Comparison of ENCODE assay signal across 21 mouse cellular contexts in the genomic region with DNA sequence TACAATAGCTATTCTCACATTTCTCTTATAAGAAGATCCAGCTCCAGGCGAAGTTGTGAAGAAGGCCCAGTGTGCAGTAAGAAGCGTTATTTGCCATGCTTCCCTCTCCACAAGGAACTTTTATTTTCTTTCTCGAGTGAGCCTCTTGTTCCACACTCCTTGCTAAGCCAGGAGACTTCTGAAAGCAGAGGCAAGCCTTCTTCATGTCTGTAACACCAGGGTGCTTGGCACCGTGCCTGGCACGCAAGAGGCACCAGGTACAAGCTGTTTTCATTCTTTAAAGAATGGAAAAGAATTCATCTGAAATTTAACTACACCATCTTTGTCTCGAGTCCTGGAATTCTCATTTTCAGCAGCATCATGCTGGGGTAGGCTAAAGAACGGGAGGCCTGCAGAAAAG.
DNase-seq lines count a peak whose midpoint lies in the region; ATAC-seq and TF ChIP-seq lines count a peak whose summit lies in the region.
"Had no signal": no experiment of that assay in that cellular context is flagged by ENCODE, and none has a peak within 500 bp of the region (broad histone marks: within the 10 kb centered on the region; RNA-seq: fewer than 3 reads in every experiment).

No protein-coding gene starts in this region.

- H3K9ac ChIP-seq in forebrain, embryonic 11.5 days (ENCODE audit: low read length), result no peak overlapping the region
- H3K9ac ChIP-seq in forebrain, embryonic 16.5 days (replicated peaks; ENCODE audit: low read depth, low read length), result no peak overlapping the region
- H3K9ac ChIP-seq in limb, embryonic 13.5 days, result no peak overlapping the region
- H3K9ac ChIP-seq in limb, embryonic 14.5 days (ENCODE audit: low read depth, low read length, severe bottlenecking), result no peak overlapping the region
- no peak overlapping the region for H3K9ac ChIP-seq in kidney, embryonic 14.5 days (ENCODE audit: low read depth, low read length)
- H3K9ac ChIP-seq: embryonic facial prominence, embryonic 15.5 days; liver, embryonic 14.5 days had no signal

- peak; percentile 53 for DNase-seq in forebrain, embryonic 11.5 days (ENCODE audit: low spot score)
- DNase-seq in limb, embryonic 10.5 days (ENCODE audit: low spot score), result no peak
- DNase-seq in right cerebral cortex, adult 18-20 months, result peak; percentile 12
- no peak for DNase-seq in right cerebral cortex, postnatal 4 days
- no peak for DNase-seq in limb, embryonic 14.5 days (ENCODE audit: low spot score)
- DNase-seq: adrenal gland, adult 8-10 months; gastrocnemius, postnatal 14 days; kidney, adult 8-10 months; kidney, postnatal 36 days; lung, postnatal 10 days; right cerebral cortex, postnatal 14 days; thymus, postnatal 14 days had no signal

- WGBS in forebrain, embryonic 11.5 days, result 40% methylated on average over 7 of the region's 7 CpGs
- WGBS in forebrain, embryonic 16.5 days, result 16% methylated on average over 7 of the region's 7 CpGs
- WGBS in limb, embryonic 13.5 days, result 56% methylated on average over 7 of the region's 7 CpGs
- 81% methylated on average over 7 of the region's 7 CpGs for WGBS in limb, embryonic 10.5 days
- 49% methylated on average over 7 of the region's 7 CpGs for WGBS in limb, embryonic 14.5 days
- 80% methylated on average over 7 of the region's 7 CpGs for WGBS in kidney, embryonic 14.5 days

- no peak overlapping the region for H3K4me3 ChIP-seq in forebrain, embryonic 11.5 days (ENCODE audit: low read depth, low read length)
- no peak overlapping the region for H3K4me3 ChIP-seq in forebrain, embryonic 16.5 days (replicated peaks; ENCODE audit: low read length)
- H3K4me3 ChIP-seq in limb, embryonic 13.5 days, result no peak overlapping the region
- H3K4me3 ChIP-seq in limb, embryonic 10.5 days, result no peak overlapping the region
- no peak overlapping the region for H3K4me3 ChIP-seq in limb, embryonic 14.5 days (replicated peaks; ENCODE audit: low read length)
- no peak overlapping the region for H3K4me3 ChIP-seq in kidney, embryonic 14.5 days (ENCODE audit: low read length)
- H3K4me3 ChIP-seq: embryonic facial prominence, embryonic 15.5 days; hindbrain, embryonic 10.5 days had no signal

- 0 out of 2 replicates have a peak, but pooled peaks cover 4% of the 10 kb centered on the region for H3K4me1 ChIP-seq in forebrain, embryonic 11.5 days (replicated peaks; ENCODE audit: control insufficient read depth, insufficient read depth, low read length)
- peaks cover 8% of the 10 kb centered on the region for H3K4me1 ChIP-seq in forebrain, embryonic 16.5 days (replicated peaks; ENCODE audit: control insufficient read depth, insufficient read depth, low read length)
- H3K4me1 ChIP-seq in limb, embryonic 13.5 days, result peaks cover 22% of the 10 kb centered on the region
- H3K4me1 ChIP-seq in limb, embryonic 10.5 days, result no peaks in the 10 kb centered on the region
- H3K4me1 ChIP-seq in limb, embryonic 14.5 days (ENCODE audit: control insufficient read depth, insufficient read depth, low read length), result peaks cover 10% of the 10 kb centered on the region
- no peaks in the 10 kb centered on the region for H3K4me1 ChIP-seq in kidney, embryonic 14.5 days (ENCODE audit: control insufficient read depth, insufficient read depth, low read length)
- H3K4me1 ChIP-seq: embryonic facial prominence, embryonic 15.5 days; hindbrain, embryonic 10.5 days had no signal

- TF ChIP-seq POLR2A in limb, embryonic 14.5 days (IDR thresholded peaks at IDR 0.05; ENCODE audit: borderline replicate concordance, extremely low read depth, insufficient read depth, insufficient read length), result no peak

- peak; percentile 64 for ATAC-seq in forebrain, embryonic 11.5 days (replicated peaks; ENCODE audit: low FRiP score)
- ATAC-seq in forebrain, embryonic 16.5 days, result no peak
- 0 out of 2 replicates have a peak, but pooled peaks have one; percentile 54 for ATAC-seq in limb, embryonic 13.5 days (ENCODE audit: low FRiP score, low read depth)
- ATAC-seq in limb, embryonic 14.5 days (ENCODE audit: low FRiP score, low read depth), result 0 out of 2 replicates have a peak, but pooled peaks have one; percentile 30
- ATAC-seq in kidney, embryonic 14.5 days (ENCODE audit: low FRiP score, low TSS enrichment), result no peak
- ATAC-seq: inflammation-experienced regulatory T-cells, adult 6 months had no signal

- no peak overlapping the region for H3K4me2 ChIP-seq in forebrain, embryonic 11.5 days (ENCODE audit: low read depth, low read length, severe bottlenecking)
- H3K4me2 ChIP-seq in forebrain, embryonic 16.5 days (ENCODE audit: low read length), result no peak overlapping the region
- no peak overlapping the region for H3K4me2 ChIP-seq in limb, embryonic 13.5 days (replicated peaks)
- H3K4me2 ChIP-seq in limb, embryonic 14.5 days (replicated peaks; ENCODE audit: low read depth, low read length, severe bottlenecking), result no peak overlapping the region
- H3K4me2 ChIP-seq in kidney, embryonic 14.5 days (replicated peaks; ENCODE audit: low read depth, low read length), result no peak overlapping the region
- H3K4me2 ChIP-seq: embryonic facial prominence, embryonic 15.5 days had no signal

- no peak overlapping the region for H3K27ac ChIP-seq in forebrain, embryonic 11.5 days (ENCODE audit: low read depth, low read length)
- no peak overlapping the region for H3K27ac ChIP-seq in forebrain, embryonic 16.5 days (ENCODE audit: low read length)
- H3K27ac ChIP-seq in limb, embryonic 13.5 days, result no peak overlapping the region
- H3K27ac ChIP-seq in limb, embryonic 10.5 days, result no peak overlapping the region
- no peak overlapping the region for H3K27ac ChIP-seq in limb, embryonic 14.5 days (replicated peaks; ENCODE audit: low read depth, low read length)
- no peak overlapping the region for H3K27ac ChIP-seq in kidney, embryonic 14.5 days (ENCODE audit: low read depth, low read length)
- H3K27ac ChIP-seq: embryonic facial prominence, embryonic 15.5 days; hindbrain, embryonic 10.5 days; liver, embryonic 14.5 days; stomach, postnatal 0 days had no signal

- no peaks in the 10 kb centered on the region for H3K27me3 ChIP-seq in forebrain, embryonic 11.5 days (ENCODE audit: control insufficient read depth, insufficient read depth, low read length)
- no peaks in the 10 kb centered on the region for H3K27me3 ChIP-seq in forebrain, embryonic 16.5 days (replicated peaks; ENCODE audit: control insufficient read depth, insufficient read depth, low read length)
- no peaks in the 10 kb centered on the region for H3K27me3 ChIP-seq in limb, embryonic 13.5 days
- no peaks in the 10 kb centered on the region for H3K27me3 ChIP-seq in limb, embryonic 10.5 days (ENCODE audit: low read depth, poor library complexity, severe bottlenecking)
- no peaks in the 10 kb centered on the region for H3K27me3 ChIP-seq in limb, embryonic 14.5 days (ENCODE audit: control insufficient read depth, insufficient read depth, low read length)
- H3K27me3 ChIP-seq in kidney, embryonic 14.5 days (ENCODE audit: control insufficient read depth, insufficient read depth, low read length), result no peaks in the 10 kb centered on the region
- H3K27me3 ChIP-seq: CH12.LX; embryonic facial prominence, embryonic 15.5 days had no signal

- no peaks in the 10 kb centered on the region for H3K36me3 ChIP-seq in forebrain, embryonic 11.5 days (ENCODE audit: control insufficient read depth, insufficient read depth, low read length)
- no peaks in the 10 kb centered on the region for H3K36me3 ChIP-seq in forebrain, embryonic 16.5 days (ENCODE audit: control insufficient read depth, insufficient read depth)
- H3K36me3 ChIP-seq in limb, embryonic 13.5 days, result no peaks in the 10 kb centered on the region
- H3K36me3 ChIP-seq in limb, embryonic 10.5 days, result no peaks in the 10 kb centered on the region
- H3K36me3 ChIP-seq in limb, embryonic 14.5 days (ENCODE audit: control insufficient read depth, insufficient read depth, low read length), result no peaks in the 10 kb centered on the region
- H3K36me3 ChIP-seq in kidney, embryonic 14.5 days (ENCODE audit: control insufficient read depth, insufficient read depth, low read length), result no peaks in the 10 kb centered on the region
- H3K36me3 ChIP-seq: embryonic facial prominence, embryonic 15.5 days; hindbrain, embryonic 10.5 days had no signal

- no peaks in the 10 kb centered on the region for H3K9me3 ChIP-seq in forebrain, embryonic 11.5 days (ENCODE audit: control insufficient read depth, low read length)
- H3K9me3 ChIP-seq in forebrain, embryonic 16.5 days (ENCODE audit: control insufficient read depth, low read length), result no peaks in the 10 kb centered on the region
- no peaks in the 10 kb centered on the region for H3K9me3 ChIP-seq in limb, embryonic 13.5 days
- no peaks in the 10 kb centered on the region for H3K9me3 ChIP-seq in limb, embryonic 10.5 days (replicated peaks)
- H3K9me3 ChIP-seq in limb, embryonic 14.5 days (ENCODE audit: control insufficient read depth, low read length), result no peaks in the 10 kb centered on the region
- H3K9me3 ChIP-seq in kidney, embryonic 14.5 days (ENCODE audit: control insufficient read depth, low read length), result no peaks in the 10 kb centered on the region
- H3K9me3 ChIP-seq: embryonic facial prominence, embryonic 15.5 days; hindbrain, embryonic 10.5 days had no signal

Comparison
In these comparisons a context has a peak if more than half of its experiments do, and no peak if none do; other contexts are left out.
1. ATAC-seq: peak in forebrain, embryonic 11.5 days (single experiment), limb, embryonic 13.5 days (single experiment) and limb, embryonic 14.5 days (single experiment); none in forebrain, embryonic 16.5 days (single experiment) and kidney, embryonic 14.5 days (single experiment).
2. DNase-seq: peak in forebrain, embryonic 11.5 days (single experiment) and right cerebral cortex, adult 18-20 months (single experiment); none in limb, embryonic 10.5 days (single experiment), right cerebral cortex, postnatal 4 days (single experiment) and limb, embryonic 14.5 days (single experiment).